ENCODE assay signal across 9 mouse cellular contexts in the genomic region with DNA sequence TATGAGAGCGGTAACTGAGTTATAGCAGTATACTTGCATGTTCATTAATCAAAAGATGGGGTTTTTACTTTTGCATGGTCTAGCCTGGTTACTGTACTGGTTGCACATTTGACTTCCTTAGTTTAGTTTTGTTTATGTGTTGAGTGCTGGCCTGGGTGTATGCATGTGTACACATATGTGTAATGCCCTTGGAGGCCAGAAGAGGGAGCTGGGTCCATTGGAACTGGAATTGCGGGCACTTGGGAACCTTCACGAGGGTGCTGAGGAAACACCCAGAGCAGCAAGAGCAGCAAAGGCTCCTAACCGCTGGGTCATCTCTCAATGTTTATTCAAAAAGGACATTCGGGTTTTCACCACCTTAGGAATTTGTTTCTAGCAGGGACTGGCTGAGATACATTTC.
A peak's percentile ranks its signal among the peaks of the same experiment; 100 is the strongest.
DNase-seq lines count a peak whose midpoint lies in the region; ATAC-seq and TF ChIP-seq lines count a peak whose summit lies in the region.
"Had no signal": no experiment of that assay in that cellular context is flagged by ENCODE, and none has a peak within 500 bp of the region (broad histone marks: within the 10 kb centered on the region; RNA-seq: fewer than 3 reads in every experiment).

No protein-coding gene starts in this region.

- H3K36me3 ChIP-seq in spleen, adult 2 months (ENCODE audit: control insufficient read depth, insufficient read depth, low read length) = no peaks in the 10 kb centered on the region
- peaks cover 4% of the 10 kb centered on the region; the same call in 1 of the 2 replicates for H3K36me3 ChIP-seq in lung, embryonic 14.5 days (ENCODE audit: insufficient read depth)
- H3K36me3 ChIP-seq: hindbrain, embryonic 15.5 days had no signal

- peak; percentile 26 for DNase-seq in gastrocnemius, adult 2 months
- no peak for DNase-seq in gastrocnemius, adult 8-10 months (ENCODE audit: low spot score in 2 of 2)
- DNase-seq in spleen, adult 2 months (ENCODE audit: low read depth in 1 of 2, low spot score in 2 of 2) = no peak
- no peak for DNase-seq in spleen, adult 12 weeks (ENCODE audit: low spot score)
- peak; percentile 67 for DNase-seq in lung, embryonic 14.5 days
- DNase-seq in layer of hippocampus, adult 8-10 months (ENCODE audit: low spot score in 2 of 2) = no peak

- H3K4me2 ChIP-seq in lung, embryonic 14.5 days = no peak overlapping the region
- H3K4me2 ChIP-seq: hindbrain, embryonic 15.5 days had no signal

- no peak overlapping the region for H3K27ac ChIP-seq in gastrocnemius, adult 2 months
- H3K27ac ChIP-seq in spleen, adult 2 months (ENCODE audit: insufficient read depth, low read length) = no peak overlapping the region
- H3K27ac ChIP-seq in cortical plate, adult 2 months (ENCODE audit: insufficient read depth, low read length) = no peak overlapping the region
- no peak overlapping the region for H3K27ac ChIP-seq in lung, embryonic 14.5 days (ENCODE audit: low read depth)
- H3K27ac ChIP-seq: hindbrain, embryonic 15.5 days had no signal

- no peak for ATAC-seq in lung, embryonic 14.5 days (ENCODE audit: insufficient read depth)
- ATAC-seq in monocyte, adult 5-6 weeks (replicated peaks; ENCODE audit: insufficient number of reproducible peaks, low FRiP score, low TSS enrichment, poor library complexity, severe bottlenecking) = no peak

- H3K9ac ChIP-seq in lung, embryonic 14.5 days = no peak overlapping the region
- H3K9ac ChIP-seq: hindbrain, embryonic 15.5 days had no signal

- no peaks in the 10 kb centered on the region for H3K4me1 ChIP-seq in spleen, adult 2 months (ENCODE audit: control insufficient read depth, insufficient read depth, insufficient read length)
- no peaks in the 10 kb centered on the region for H3K4me1 ChIP-seq in cortical plate, adult 2 months (ENCODE audit: control insufficient read depth, insufficient read depth, low read length)
- no peaks in the 10 kb centered on the region for H3K4me1 ChIP-seq in lung, embryonic 14.5 days (ENCODE audit: insufficient read depth)
- H3K4me1 ChIP-seq: hindbrain, embryonic 15.5 days had no signal

- TF ChIP-seq CTCF in gastrocnemius, adult 2 months (IDR thresholded peaks at IDR 0.05) = peak; percentile 60
- TF ChIP-seq CTCF in spleen, adult 2 months (IDR thresholded peaks at IDR 0.05; ENCODE audit: extremely low read depth, insufficient read depth, insufficient read length, insufficient replicate concordance) = peak; percentile 21; the same call in 1 of the 2 replicates
- TF ChIP-seq CTCF in cortical plate, adult 2 months (IDR thresholded peaks at IDR 0.05; ENCODE audit: extremely low read depth, insufficient read depth, low read length) = peak; percentile 54
- peak; percentile 72 for TF ChIP-seq CTCF in lung, embryonic 14.5 days (IDR thresholded peaks at IDR 0.05; ENCODE audit: low read depth)

- H3K9me3 ChIP-seq in lung, embryonic 14.5 days (ENCODE audit: low read depth, low read length) = peaks cover 4% of the 10 kb centered on the region; the same call in 1 of the 2 replicates
- H3K9me3 ChIP-seq: hindbrain, embryonic 15.5 days had no signal

- no peak for TF ChIP-seq POLR2A in spleen, adult 2 months (IDR thresholded peaks at IDR 0.05; ENCODE audit: low read depth, low read length)
- TF ChIP-seq POLR2A in cortical plate, adult 2 months (IDR thresholded peaks at IDR 0.05; ENCODE audit: extremely low read depth, insufficient read depth, low read length) = no peak

- H3K4me3 ChIP-seq in gastrocnemius, adult 2 months = no peak overlapping the region
- H3K4me3 ChIP-seq in spleen, adult 2 months (ENCODE audit: extremely low read depth, insufficient read depth, insufficient read length) = no peak overlapping the region
- no peak overlapping the region for H3K4me3 ChIP-seq in cortical plate, adult 2 months (ENCODE audit: insufficient read depth, low read length)
- no peak overlapping the region for H3K4me3 ChIP-seq in lung, embryonic 14.5 days (ENCODE audit: low read depth, low read length)
- H3K4me3 ChIP-seq: hindbrain, embryonic 15.5 days had no signal

- no peaks in the 10 kb centered on the region for H3K27me3 ChIP-seq in spleen, adult 2 months (ENCODE audit: control insufficient read depth, insufficient read depth, low read length)
- H3K27me3 ChIP-seq in lung, embryonic 14.5 days (ENCODE audit: insufficient read depth, low read length) = no peaks in the 10 kb centered on the region
- H3K27me3 ChIP-seq: hindbrain, embryonic 15.5 days had no signal

- intact Hi-C loops in gastrocnemius, adult 2 months (cut with DNase I) = loop anchor here (2.0 kb wide), 1 partner anchor 115 kb away; no protein-coding TSS in a partner anchor

- 81% methylated on average over 5 of the region's 5 CpGs for WGBS in spleen, adult 2 months
- 71% methylated on average over 5 of the region's 5 CpGs for whole genome bisulfite sequencing in lung, embryonic 14.5 days

Comparison
In these comparisons a context has a peak if more than half of its experiments do, and no peak if none do; other contexts are left out.
1. DNase-seq: peak in gastrocnemius, adult 2 months (single experiment) and lung, embryonic 14.5 days (single experiment); none in gastrocnemius, adult 8-10 months (0 of 2), spleen, adult 2 months (0 of 2), spleen, adult 12 weeks (single experiment) and layer of hippocampus, adult 8-10 months (0 of 2).
2. CTCF ChIP-seq: peak in every context shown above with its lines; median percentile 72 in lung, embryonic 14.5 days; 60 in gastrocnemius, adult 2 months; 54 in cortical plate, adult 2 months; 21 in spleen, adult 2 months.